Mouse (Mus musculus) myocyte (in vitro differentiated cells): ENCODE measurements around the gene Itpr1. TPM values are rescaled to one million over a fixed set of nuclear protein-coding genes. Genes with fewer than 3 reads are reported as not detected.

Experiments used
- H3K27me3 ChIP-seq: one replicate; pipeline ENCODE4 v1.6.1; 2011; ENCODE audit not compliant: control insufficient read depth, insufficient read depth, insufficient read length
- H3K36me3 ChIP-seq: one replicate; pipeline ENCODE4 v1.6.1; 2011; ENCODE audit not compliant: control insufficient read depth, insufficient read depth
- H3K4me2 ChIP-seq: one replicate; pipeline ENCODE4 v1.6.1; 2011; ENCODE audit warnings: low read depth, control low read depth
- H3K4me3 ChIP-seq: one replicate; pipeline ENCODE4 v1.5.1; 2011; ENCODE audit warnings: mild to moderate bottlenecking, control low read depth, moderate library complexity
- H3K79me2 ChIP-seq: one replicate; pipeline ENCODE4 v1.6.1; 2011; ENCODE audit not compliant: control insufficient read depth, insufficient read depth
- H3ac ChIP-seq: one replicate; pipeline ENCODE4 v1.6.1; 2011; ENCODE audit not compliant: control insufficient read depth, insufficient read length
- CEBPB ChIP-seq: IDR thresholded peaks from 2 replicates; pipeline ENCODE4 v1.6.1; 2011; ENCODE audit warnings: mild to moderate bottlenecking, moderate library complexity; ENCODE audit not compliant: poor library complexity, insufficient read depth, severe bottlenecking
- E2F4 ChIP-seq: IDR thresholded peaks from one replicate; pipeline ENCODE4 v1.6.1; 2011; ENCODE audit warnings: mild to moderate bottlenecking, control low read depth, moderate library complexity; ENCODE audit not compliant: insufficient read depth
- MAX ChIP-seq: IDR thresholded peaks from one replicate; pipeline ENCODE4 v1.6.1; 2011; ENCODE audit warnings: low read depth, mild to moderate bottlenecking, control low read depth
- MYOD1 ChIP-seq, 3 experiments: IDR thresholded peaks; one replicate each; pipeline ENCODE4 v1.6.1; 2011; ENCODE audit warnings: control low read depth in 2 of 3, low read depth in 2 of 3, mild to moderate bottlenecking in 2 of 3, moderate library complexity in 1 of 3; ENCODE audit not compliant: insufficient read length in 2 of 3, control insufficient read depth in 1 of 3
- MYOG ChIP-seq, 3 experiments: IDR thresholded peaks; one replicate each; pipeline ENCODE4 v1.6.1; 2011; ENCODE audit warnings: control low read depth in 2 of 3, low read depth in 2 of 3, mild to moderate bottlenecking in 2 of 3; ENCODE audit not compliant: insufficient read length in 2 of 3, control insufficient read depth in 1 of 3, insufficient read depth in 1 of 3
- POLR2A ChIP-seq: IDR thresholded peaks from one replicate; pipeline ENCODE4 v1.6.1; 2011; ENCODE audit warnings: low read depth, mild to moderate bottlenecking, control low read depth, moderate library complexity; ENCODE audit not compliant: insufficient read length
- POLR2AphosphoS2 ChIP-seq: IDR thresholded peaks from one replicate; pipeline ENCODE4 v1.6.1; 2011; ENCODE audit warnings: low read depth, control low read depth; ENCODE audit not compliant: insufficient read length
- REST ChIP-seq: IDR thresholded peaks from one replicate; pipeline ENCODE4 v1.6.1; 2011; ENCODE audit warnings: mild to moderate bottlenecking, control low read depth, moderate library complexity; ENCODE audit not compliant: insufficient read depth, insufficient read length
- SRF ChIP-seq: IDR thresholded peaks from one replicate; pipeline ENCODE4 v1.6.1; 2011; ENCODE audit warnings: low read depth; ENCODE audit not compliant: control insufficient read depth, insufficient read length
- TCF12 ChIP-seq: IDR thresholded peaks from one replicate; pipeline ENCODE4 v1.6.1; 2011; ENCODE audit warnings: mild to moderate bottlenecking, control low read depth; ENCODE audit not compliant: poor library complexity, insufficient read depth, severe bottlenecking
- TCF3 ChIP-seq: IDR thresholded peaks from one replicate; pipeline ENCODE4 v1.6.1; 2011; ENCODE audit warnings: low read depth, control low read depth; ENCODE audit not compliant: insufficient read length
- USF1 ChIP-seq: IDR thresholded peaks from one replicate; pipeline ENCODE4 v1.6.1; 2011; ENCODE audit warnings: low read depth, mild to moderate bottlenecking, control low read depth, moderate library complexity
- polyA plus RNA-seq: library from polyadenylated mRNA; unstranded; fragments of >200 nt; fragmentation: generic; extraction: Trizol; gene quantifications from one replicate; pipeline ENCODE4 v1.2.1, GENCODE M21; 2012; ENCODE audit warnings: missing spikeins

Gene Itpr1
- polyA plus RNA-seq, 1 experiment, result 3.1 TPM

GRCm38 (mm10) chr6:108367412-108367811 lies 154.5 kb downstream of the Itpr1 start:
- Histone ChIP-seq H3ac (no peak overlapping the region), H3K27me3 (no peaks in the 10 kb centered on the region), H3K4me2 (no peak overlapping the region), H3K79me2 (no peaks in the 10 kb centered on the region), H3K4me3 (no peak overlapping the region), H3K36me3 (no peaks in the 10 kb centered on the region)
- TF ChIP-seq MYOG (IDR thresholded peaks at IDR 0.05; ENCODE audit: control insufficient read depth in 1 of 3, insufficient read depth in 1 of 3, insufficient read length in 2 of 3, low read depth in 2 of 3) (no peak), USF1 (no peak), MAX (no peak), SRF (no peak), POLR2A (no peak), MYOD1 (IDR thresholded peaks at IDR 0.05; ENCODE audit: control insufficient read depth in 1 of 3, insufficient read length in 2 of 3, low read depth in 2 of 3) (no peak), POLR2AphosphoS2 (no peak), TCF3 (no peak), CEBPB (no peak), REST (no peak), TCF12 (no peak), E2F4 (no peak)

- Histone ChIP-seq H3ac (no peak overlapping the region), H3K27me3 (no peaks in the 10 kb centered on the region), H3K4me3 (no peak overlapping the region), H3K4me2 (no peak overlapping the region), H3K79me2 (no peaks in the 10 kb centered on the region), H3K36me3 (no peaks in the 10 kb centered on the region)
- TF ChIP-seq TCF3 (no peak), POLR2AphosphoS2 (no peak), REST (no peak)
Observed at GRCm38 (mm10) chr6:108369031-108369430, 156.1 kb downstream of the Itpr1 start.

- TF ChIP-seq MAX (no peak), POLR2AphosphoS2 (no peak), REST (no peak), CEBPB (no peak), MYOG (IDR thresholded peaks at IDR 0.05; ENCODE audit: control insufficient read depth in 1 of 3, insufficient read depth in 1 of 3, insufficient read length in 2 of 3, low read depth in 2 of 3) (no peak)
- no peaks in the 10 kb centered on the region for H3K36me3 ChIP-seq
- H3ac ChIP-seq, result no peak overlapping the region
- H3K27me3 ChIP-seq, result no peaks in the 10 kb centered on the region
- no peak overlapping the region for H3K4me3 ChIP-seq
- no peaks in the 10 kb centered on the region for H3K79me2 ChIP-seq
- H3K4me2 ChIP-seq, result no peak overlapping the region
Observed at GRCm38 (mm10) chr6:108371347-108371893, 158.5 kb downstream of the Itpr1 start.

GRCm38 (mm10) chr6:108374019-108374418 lies 161.1 kb downstream of the Itpr1 start:
- no peak for TF ChIP-seq MYOD1 (IDR thresholded peaks at IDR 0.05; ENCODE audit: control insufficient read depth in 1 of 3, insufficient read length in 2 of 3, low read depth in 2 of 3)
- no peak for TF ChIP-seq USF1
- no peak for TF ChIP-seq MAX
- no peak for TF ChIP-seq SRF
- no peak for TF ChIP-seq E2F4
- no peak for TF ChIP-seq REST
- no peak for TF ChIP-seq POLR2A
- TF ChIP-seq TCF3, result no peak
- no peak for TF ChIP-seq TCF12
- TF ChIP-seq CEBPB, result no peak
- TF ChIP-seq MYOG (IDR thresholded peaks at IDR 0.05; ENCODE audit: control insufficient read depth in 1 of 3, insufficient read depth in 1 of 3, insufficient read length in 2 of 3, low read depth in 2 of 3), result no peak
- TF ChIP-seq POLR2AphosphoS2, result no peak
- Histone ChIP-seq H3K27me3 (no peaks in the 10 kb centered on the region), H3K79me2 (no peaks in the 10 kb centered on the region), H3K4me2 (no peak overlapping the region), H3K4me3 (no peak overlapping the region), H3K36me3 (no peaks in the 10 kb centered on the region), H3ac (no peak overlapping the region)

- H3K79me2 ChIP-seq, result no peaks in the 10 kb centered on the region
- H3K36me3 ChIP-seq, result no peaks in the 10 kb centered on the region
Observed at GRCm38 (mm10) chr6:108379041-108379440, 166.1 kb downstream of the Itpr1 start.

More at GRCm38 (mm10) chr6:108379041-108379440, 166.1 kb downstream of the Itpr1 start:
- no peak overlapping the region for H3K4me2 ChIP-seq
- H3K27me3 ChIP-seq, result no peaks in the 10 kb centered on the region
- H3K4me3 ChIP-seq, result no peak overlapping the region
- H3ac ChIP-seq, result no peak overlapping the region
- TF ChIP-seq REST (no peak), MYOD1 (IDR thresholded peaks at IDR 0.05; ENCODE audit: control insufficient read depth in 1 of 3, insufficient read length in 2 of 3, low read depth in 2 of 3) (no peak), MAX (no peak), TCF12 (no peak), E2F4 (no peak), USF1 (no peak), POLR2AphosphoS2 (no peak), CEBPB (no peak), SRF (no peak), TCF3 (no peak), MYOG (IDR thresholded peaks at IDR 0.05; ENCODE audit: control insufficient read depth in 1 of 3, insufficient read depth in 1 of 3, insufficient read length in 2 of 3, low read depth in 2 of 3) (no peak), POLR2A (no peak)
